Mouse (Mus musculus): ENCODE results near the gene Ncan.

Ncan gene

GRCm38 (mm10) chr8:70129309-70129952 is 8.8 kb upstream of the Ncan start:
- DNase-seq (ENCODE audit: low read depth): no peak

GRCm38 (mm10) chr8:70128435-70128834 is 7.8 kb upstream of the Ncan start:
- DNase-seq (ENCODE audit: low read depth): no peak

DNA sequence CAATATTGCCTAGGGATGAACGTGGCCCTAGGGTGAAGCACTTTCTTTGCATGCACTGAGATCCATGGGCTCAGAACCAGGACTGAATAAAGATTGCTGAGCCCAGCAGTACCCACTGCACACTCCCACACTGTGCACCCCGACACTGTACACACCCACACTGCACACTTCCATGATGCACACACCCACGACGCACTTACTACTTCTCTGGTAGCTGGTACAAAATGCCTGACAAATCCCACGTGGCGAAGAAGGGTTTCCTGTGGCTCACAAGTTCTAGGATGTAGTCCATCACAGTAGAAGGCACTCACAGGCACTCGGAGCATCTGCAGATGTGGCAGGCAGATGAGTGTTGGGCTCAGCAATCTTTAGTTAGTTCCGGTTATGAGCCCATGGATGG is 4.3 kb upstream of the Ncan start:
- no peak for DNase-seq (ENCODE audit: low read depth)

- DNase-seq (ENCODE audit: low read depth): no peak
Observed at GRCm38 (mm10) chr8:70122863-70123262, 2.2 kb upstream of the Ncan start.

DNA sequence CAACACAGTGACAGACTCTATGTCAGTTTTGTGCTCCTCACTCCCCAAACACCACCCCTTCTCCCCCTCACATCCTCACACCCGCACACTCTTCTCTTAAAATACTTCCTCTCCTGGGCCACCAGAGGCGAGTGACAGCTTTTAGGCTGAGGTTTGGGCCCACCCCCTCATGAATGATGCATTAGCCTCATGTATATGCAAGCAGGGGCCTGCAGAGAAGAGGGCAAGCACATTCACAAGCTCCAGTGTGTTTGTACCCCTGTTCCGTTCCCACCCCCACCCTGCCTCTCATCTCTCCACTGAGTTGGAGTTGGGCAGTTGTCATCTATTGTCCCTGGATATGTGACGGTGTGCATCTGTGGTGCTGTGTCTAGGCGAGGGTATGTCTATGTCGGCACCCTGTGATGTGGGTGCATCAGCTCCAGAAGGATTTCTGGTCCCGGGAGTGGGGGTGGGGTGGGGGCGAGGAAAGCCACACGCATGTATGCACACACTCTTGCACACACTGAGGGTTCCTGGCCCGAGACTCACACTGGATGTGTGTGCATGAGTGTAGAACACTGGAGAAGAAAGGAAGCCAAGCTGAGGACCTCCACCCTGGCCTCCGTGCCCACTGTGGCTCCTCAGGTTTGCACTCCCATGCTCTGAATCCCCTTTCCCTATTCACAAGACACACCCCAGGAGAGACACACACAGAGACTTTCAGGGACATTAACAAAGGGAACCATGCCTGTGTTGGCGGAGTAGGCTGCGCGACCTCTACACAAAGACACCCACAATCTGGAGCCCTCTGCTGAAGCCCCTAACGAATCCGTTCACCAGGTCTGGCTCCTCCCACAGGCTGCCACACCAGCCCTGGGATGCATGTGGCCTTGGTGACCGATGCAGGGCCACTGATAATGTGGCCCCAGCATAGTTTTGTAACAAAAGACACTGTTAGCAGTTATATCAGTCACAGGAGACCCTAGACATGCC is 1.7 kb downstream of the Ncan start:
- DNase-seq (ENCODE audit: low read depth): no peak

GRCm38 (mm10) chr8:70117611-70118010 is 3.1 kb downstream of the Ncan start:
- peak; percentile 72 for DNase-seq (ENCODE audit: low read depth)

- no peak for DNase-seq (ENCODE audit: low read depth)
Observed at GRCm38 (mm10) chr8:70114892-70115291, 5.8 kb downstream of the Ncan start.

DNA sequence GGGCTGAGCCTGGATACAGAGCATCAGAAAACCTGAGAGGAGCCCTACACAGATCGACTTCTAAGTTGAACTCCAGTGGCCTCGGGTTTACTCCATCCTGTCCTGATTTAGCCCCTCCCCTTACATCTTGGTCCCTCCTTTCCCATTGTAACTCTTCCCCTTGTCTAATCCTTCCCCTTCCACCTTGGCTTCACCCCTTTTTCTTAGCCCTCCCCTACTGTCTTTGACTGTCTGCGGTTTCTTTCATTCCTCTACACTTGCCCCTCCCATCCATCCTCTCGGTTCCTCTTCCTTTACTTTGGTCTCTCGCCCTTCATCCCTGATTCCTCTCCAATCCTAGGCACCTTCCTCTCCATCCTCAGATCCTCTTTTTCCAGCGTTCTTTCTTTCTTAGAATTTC is 6.2 kb downstream of the Ncan start:
- no peak for DNase-seq (ENCODE audit: low read depth)

DNA sequence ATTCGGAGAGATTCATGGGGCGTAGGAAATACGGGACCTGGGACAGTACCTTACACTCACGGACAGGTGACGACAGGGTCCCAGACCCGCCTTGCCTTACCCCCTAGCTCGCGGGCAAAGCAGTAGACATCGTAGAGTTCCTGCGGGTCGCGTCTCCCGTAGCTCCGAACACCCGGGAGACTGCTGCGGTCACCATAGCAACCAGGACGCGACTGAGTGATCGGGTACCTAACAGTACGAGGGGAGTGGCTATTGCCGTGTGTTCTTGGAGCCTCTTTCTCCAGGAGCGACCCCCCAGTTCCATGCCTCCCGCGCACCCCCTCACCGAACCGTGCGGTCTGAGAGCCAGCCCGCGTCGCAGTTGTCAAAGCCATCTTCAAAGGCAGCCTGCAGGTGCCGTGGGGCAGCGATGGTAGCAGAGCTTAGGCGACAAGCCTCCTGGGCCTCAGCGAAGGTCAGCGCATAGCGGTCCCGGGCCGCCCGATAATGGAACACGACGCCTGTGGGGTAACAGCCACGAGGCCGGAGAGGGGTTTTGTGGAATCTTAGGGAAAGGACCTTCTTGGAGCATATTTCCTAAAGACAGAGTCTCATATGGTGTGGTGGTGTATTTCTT is 8.2 kb downstream of the Ncan start:
- no peak for DNase-seq (ENCODE audit: low read depth)

- no peak for DNase-seq (ENCODE audit: low read depth)
Observed at GRCm38 (mm10) chr8:70111192-70111795, 9.4 kb downstream of the Ncan start.

- no peak for DNase-seq (ENCODE audit: low read depth)
Observed at GRCm38 (mm10) chr8:70110451-70110850, 10.2 kb downstream of the Ncan start.

DNA sequence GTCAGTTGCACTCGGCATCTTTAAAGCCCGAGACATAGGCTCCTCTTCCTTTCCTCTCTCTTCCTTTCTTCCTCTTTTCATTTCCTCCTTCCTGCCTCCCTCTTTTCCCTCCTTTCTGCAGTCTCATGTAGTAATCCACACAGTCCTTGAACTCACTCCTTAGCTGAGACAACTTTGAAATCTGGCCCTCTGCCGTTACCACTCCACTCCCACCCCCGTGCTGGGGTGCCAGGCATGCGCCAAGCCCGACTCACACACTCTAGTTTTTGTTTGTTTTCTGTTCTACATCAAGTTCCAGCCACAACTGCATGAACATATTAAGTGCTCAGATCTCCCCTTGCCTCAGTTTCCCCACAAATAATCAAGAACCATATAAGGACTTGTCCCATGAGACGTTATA is 15.8 kb downstream of the Ncan start:
- no peak for DNase-seq (ENCODE audit: low read depth)

DNA sequence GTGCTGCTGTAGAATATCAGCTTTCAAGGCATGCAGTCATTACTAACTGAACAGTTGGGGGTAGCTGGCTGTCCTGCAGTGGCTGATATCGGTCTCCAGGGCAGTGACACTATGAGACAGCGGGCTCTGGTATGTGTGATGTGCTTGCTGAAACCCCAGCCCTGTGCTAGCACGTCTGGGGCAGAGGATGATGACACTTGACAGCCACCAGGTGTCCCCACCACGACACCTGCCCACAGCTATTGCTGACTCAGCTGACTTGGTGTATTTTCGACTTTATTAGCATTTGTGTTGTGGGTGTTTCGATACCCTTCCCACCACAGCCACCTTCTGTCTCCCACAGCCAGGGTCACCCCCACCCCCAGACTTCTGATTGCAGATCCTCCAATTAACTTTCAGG is 16.2 kb downstream of the Ncan start:
- DNase-seq (ENCODE audit: low read depth): peak; percentile 30

DNA sequence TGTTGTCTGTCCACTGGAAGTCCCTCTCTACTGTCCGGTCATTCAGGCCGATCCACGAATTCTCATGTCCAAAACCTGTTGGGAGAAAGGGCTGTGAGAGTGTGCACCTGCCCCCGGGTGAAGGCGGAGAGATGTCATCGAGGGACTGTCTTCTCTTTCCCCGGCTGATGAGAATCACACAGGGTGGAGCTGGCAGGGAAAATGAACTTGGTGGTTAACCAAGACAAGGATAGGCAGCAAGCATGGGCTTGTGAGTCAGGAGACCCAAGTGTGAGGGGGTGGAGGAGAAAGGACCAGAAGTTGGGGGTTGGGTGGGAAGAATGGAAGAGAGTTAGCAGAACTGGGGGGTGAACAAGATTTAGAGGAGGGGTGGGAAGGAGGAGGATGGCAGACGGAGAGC is 20.4 kb downstream of the Ncan start:
- DNase-seq (ENCODE audit: low read depth): no peak

DNA sequence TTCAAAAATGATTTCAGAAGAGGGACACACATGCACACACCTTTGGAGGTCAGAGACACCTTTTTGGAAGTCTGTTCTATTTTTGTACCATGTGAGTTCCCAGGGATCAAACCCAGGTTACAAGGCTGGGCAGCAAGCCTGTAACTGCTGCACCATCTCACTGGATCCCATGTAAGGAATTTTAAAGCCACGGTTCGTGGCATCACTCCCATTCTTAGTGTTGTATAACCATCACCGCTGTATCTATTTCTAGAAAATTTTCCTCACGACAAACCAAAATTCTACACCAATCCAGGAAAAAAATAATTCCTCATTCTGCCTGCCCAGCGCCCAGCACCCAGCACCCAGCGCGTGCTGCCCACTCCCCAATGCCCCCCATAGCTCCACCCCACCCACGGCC is 21.4 kb downstream of the Ncan start:
- no peak for DNase-seq (ENCODE audit: low read depth)

DNA sequence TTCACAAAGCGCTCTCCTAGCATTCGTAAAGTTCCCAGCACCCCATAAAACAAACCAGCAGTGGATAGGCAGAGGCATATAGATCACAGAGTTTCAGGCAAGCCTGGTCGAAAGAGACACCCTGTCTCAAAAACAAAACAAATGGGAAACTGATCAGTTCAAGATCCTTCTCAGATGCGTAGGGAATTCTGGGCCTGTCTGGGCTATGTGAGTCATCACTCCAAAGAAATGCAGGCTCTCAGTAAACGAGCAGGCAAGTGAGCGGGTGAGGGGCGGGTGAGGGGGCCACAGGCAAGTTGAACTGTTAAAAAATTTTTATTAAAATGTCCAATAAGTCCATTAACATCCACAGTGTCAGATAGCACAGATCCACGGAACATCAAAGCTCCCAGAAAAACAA is 27.9 kb downstream of the Ncan start:
- no peak for DNase-seq (ENCODE audit: low read depth)

DNA sequence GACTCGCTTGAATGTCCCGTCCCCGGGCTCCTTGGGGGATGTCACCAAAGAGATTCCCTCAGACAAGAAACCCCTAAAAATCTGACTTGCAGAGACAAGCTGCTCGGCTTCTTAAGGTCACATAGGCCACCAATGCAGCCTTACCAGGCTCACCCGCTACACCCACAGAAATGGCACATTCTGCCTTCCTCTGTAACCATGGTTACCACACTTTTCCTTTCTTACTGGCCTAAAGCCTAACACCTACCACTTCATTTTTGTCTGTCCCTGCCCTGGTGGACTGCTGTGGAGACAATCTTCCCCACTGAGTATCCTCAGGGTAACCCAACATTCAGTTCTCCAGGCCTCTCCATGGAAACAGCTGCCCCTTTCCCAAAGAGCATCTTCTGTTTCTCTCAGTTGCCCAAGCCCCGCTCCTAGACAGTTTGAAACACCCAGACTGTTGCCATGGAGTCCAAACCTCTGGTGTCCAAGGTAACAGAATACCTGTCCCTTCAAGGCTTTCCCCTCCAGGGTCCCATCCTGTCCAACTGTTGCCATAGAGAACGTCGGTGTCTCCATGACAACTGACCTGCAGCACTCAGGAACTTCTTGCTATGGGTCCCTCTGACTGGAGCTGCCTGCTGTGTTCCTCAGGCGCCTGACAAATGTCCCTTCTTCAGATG is 31.2 kb downstream of the Ncan start:
- DNase-seq (ENCODE audit: low read depth): no peak

DNA sequence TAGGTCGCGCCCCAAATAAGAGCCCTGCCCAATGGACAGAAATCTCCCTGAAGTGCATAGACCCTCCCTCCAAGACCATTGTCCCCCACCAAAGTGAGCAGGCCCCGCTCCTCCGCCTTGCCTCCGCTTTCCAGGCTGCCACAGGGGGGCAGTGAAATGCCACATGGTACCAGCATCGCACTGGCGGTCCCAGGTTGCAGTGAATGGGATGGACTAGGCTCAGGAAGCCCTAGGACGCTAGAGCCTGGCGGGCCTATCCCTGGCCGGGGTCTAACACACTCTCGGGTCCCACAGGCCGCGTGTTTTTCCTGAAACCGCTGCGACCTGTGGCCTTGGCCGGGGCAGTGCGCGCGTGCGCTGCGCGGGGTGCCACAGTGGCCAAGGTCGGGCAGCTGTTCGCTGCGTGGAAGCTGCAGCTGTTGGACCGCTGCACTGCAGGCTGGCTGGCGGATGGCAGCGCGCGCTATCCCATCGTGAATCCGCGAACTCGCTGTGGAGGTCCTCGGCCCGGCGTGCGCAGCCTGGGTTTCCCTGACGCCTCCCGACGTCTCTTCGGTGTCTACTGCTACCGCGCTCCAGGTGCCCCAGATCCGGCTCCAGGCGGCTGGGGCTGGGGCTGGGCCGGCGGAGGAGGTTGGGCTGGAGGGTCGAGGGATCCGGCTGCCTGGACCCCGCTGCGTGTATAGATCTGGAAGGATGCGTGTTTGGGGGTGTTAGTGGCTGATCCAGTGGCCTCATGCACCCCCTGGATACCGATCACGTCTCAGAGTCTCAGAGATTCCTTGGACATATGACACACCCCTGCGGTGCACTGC is 32.6 kb downstream of the Ncan start:
- no peak for DNase-seq (ENCODE audit: low read depth)

DNA sequence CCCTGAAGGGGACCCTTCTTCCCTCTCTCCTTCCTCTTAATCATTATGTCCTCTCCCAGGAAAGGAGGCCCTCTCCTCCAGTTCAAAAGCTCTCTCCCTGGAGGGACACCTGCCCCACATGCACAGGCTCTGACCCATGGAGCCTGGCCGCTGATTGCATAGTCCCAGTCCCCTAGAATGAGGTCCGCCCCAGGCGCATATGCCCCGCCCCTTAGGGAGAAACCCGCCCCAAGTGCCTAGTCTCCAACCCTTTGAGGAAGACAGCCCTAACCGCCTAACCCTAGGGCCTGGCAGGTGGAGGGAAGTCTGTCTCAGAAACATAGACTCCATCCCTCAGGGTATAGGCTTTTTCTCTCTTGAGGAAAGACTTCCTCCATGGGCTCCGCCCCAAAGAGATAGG is 33.4 kb downstream of the Ncan start:
- DNase-seq (ENCODE audit: low read depth): no peak

DNA sequence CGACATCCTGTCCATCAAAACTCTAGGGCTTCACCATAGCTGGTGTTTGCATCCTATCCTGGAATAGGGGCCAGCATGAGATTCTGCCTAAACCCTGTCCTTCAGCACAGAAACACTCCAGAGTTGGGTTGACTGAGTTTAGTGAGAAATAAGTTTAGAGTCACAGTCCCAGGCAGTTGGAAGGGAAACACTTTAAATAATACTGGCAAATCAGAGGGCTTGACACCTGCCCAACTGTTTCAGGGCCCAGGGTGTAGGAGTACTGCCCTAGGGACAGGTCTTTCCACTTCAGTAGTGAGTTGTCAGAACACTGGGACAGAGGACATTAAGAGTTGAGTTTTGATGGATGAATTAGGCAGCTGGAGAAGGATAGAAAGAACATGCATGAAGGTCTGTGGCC is 34.5 kb downstream of the Ncan start:
- DNase-seq (ENCODE audit: low read depth): no peak

Data from c-Kit-positive CD71-positive TER-119-negative erythroid progenitor cells, embryonic 14.5 days (primary cell).